Mouse (Mus musculus): ENCODE measurements around the gene Olfr1371. TPM values are rescaled to one million over a fixed set of nuclear protein-coding genes. Genes with fewer than 3 reads are reported as not detected.
A peak's percentile ranks its signal among the peaks of the same experiment; 100 is the strongest.

Gene Olfr1371
- total RNA-seq (2021): not detected

DNA sequence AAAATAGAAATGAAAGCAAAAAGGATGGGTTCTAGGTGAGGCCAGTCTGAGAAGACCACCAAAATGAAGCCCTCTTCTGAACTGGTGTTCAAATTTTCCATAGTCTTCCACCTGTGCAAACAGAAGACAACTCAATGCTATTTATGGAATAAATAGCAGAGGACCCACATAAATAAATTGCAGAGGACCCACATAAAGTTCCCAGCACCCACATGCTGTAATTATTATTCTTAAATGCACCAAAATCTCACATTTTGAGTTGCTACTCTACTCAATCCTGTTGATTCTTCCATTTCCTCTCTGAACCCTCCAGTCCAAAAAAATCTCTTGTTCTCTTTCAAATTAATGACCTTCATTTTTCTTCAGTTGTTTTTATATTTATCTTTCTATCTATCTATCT lies at the start of gene Olfr1371:
Gene Olfr1371 (minus strand): TSS at position 101 of the 400 bp plus-strand sequence.
- no peak for DNase-seq (ENCODE audit: extremely low spot score in 1 of 2, low spot score in 2 of 2)
- intact Hi-C loops (cut with DNase I): no loop called here

DNA sequence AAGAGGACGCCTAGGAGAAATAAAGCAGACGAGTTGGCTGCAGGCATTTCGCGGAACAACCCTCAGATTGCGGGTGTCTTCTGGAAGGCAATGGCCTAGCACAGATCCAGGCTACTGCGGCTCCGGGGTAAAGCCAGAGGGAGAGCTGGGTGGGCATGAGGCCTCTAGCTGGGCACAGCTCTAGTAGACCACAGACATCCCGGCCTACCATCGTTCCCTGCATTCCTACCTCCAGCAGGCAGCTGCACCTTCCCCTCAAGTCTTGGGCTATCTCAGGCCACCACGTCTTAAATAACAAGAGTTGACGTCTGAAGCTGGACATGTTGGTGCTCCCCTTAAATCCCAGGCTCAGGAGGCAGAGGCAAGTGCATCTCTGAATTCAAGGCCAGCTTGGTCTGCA lies 48.6 kb upstream of the Olfr1371 start:
- intact Hi-C loops (cut with DNase I): no loop called here
- no peak for DNase-seq (ENCODE audit: extremely low spot score in 1 of 2, low spot score in 2 of 2)

DNA sequence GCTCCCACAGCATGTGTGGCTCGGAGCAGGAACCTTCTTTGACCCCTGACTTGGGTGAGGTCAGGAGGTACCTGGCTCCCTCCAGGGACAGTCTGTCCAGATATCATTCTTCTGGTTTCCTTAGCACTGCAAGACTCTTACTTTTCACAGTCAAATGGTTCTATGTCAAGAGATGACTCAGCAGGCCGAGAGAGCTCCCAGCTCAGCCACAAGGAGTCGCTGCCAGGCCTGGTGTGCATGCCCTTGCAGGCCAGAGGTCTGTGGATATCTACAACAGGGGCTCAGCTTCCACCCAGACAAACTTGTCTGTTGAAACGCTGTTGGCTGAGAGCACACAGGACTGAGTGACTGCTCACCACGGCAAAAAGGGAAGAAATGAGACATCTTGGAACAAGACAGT lies 48.1 kb upstream of the Olfr1371 start:
- intact Hi-C loops (cut with DNase I): no loop called here
- peak in 1 of 2 experiments; percentile 74 for DNase-seq (ENCODE audit: extremely low spot score in 1 of 2, low spot score in 2 of 2)

DNA sequence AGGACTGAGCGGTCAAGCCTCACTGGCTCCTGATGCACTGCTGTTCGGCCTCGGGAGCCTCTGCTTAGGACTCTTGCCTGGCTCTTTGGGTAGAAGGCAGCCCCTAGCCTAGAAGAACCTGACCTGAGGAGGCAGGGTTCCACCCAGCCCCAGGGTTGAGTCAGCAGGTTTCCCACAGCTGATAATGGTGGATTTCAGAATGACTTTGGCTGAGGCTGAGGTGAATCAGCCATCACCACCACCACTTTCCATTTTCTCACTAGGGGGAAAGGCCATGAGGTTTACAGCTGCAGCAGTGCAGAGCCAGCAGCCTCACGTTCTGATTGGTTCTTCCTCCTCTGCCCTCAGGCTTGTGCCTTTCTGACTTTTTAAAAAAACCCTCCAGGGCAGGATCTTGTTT lies 47.1 kb upstream of the Olfr1371 start:
- intact Hi-C loops (cut with DNase I): no loop called here
- no peak for DNase-seq (ENCODE audit: extremely low spot score in 1 of 2, low spot score in 2 of 2)

DNA sequence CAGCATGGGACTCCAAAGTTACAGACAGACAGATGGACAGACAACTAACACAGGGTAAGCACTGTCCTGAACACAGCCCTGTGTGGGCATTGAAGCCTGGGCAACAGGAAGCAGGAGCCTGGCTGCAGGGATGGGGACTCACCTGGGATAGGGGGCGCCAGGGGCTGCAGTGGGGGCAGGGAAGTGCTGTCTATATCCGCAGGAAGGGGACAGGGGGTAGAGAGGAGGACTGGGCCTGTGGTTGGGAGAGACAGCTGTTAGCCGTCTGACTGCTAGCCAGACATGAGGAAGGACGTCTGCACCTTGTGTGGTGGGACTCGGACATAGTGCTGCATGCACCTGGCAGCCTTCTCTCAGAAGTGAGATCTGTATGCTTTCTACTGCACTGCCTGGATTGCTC lies 44.9 kb upstream of the Olfr1371 start:
- DNase-seq (ENCODE audit: extremely low spot score in 1 of 2, low spot score in 2 of 2): no peak
- intact Hi-C loops (cut with DNase I): no loop called here

DNA sequence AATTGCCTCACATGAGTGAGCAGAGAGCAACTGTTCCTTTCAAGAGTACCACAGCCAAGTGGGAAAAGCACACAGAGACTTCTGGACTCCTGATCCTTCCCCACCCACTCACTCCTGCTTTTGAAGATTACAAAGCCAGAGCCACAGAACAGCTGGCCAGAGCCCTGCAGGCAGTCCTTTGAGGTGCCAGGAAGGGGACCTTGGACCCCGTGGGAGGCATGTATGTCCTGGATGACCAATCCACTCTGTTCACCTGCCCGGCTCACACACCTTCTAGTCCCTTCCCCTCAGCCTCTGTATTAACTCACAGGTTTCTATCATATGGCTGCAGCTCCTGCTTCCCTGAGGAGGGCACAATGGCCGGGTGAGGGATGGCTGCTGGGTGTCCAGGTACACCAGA lies 43.6 kb upstream of the Olfr1371 start:
- no peak for DNase-seq (ENCODE audit: extremely low spot score in 1 of 2, low spot score in 2 of 2)

DNA sequence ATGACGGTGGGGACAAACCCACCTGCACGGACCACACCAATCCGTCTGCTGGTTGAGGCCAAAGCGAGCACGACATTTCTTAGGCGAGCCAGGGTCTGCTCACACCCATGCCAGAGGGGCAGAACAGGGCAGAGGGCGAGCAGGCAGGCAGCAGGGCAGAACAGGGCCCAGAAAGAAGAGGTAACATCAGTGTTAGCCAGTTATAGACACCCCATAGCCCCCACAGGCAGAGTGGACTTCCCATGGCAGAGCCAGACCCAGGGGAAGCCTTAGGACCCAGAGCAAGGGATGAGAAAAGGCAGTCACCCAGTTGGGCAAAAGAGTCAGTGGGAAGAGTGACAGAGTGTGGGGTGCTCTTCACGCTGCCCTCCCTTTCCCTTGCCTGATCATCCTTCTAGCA lies 41.3 kb upstream of the Olfr1371 start:
- DNase-seq (ENCODE audit: extremely low spot score in 1 of 2, low spot score in 2 of 2): no peak
- intact Hi-C loops (cut with DNase I): loop anchor here (2.0 kb wide), 1 partner anchor 42 kb away; no protein-coding TSS in a partner anchor

More for the DNA sequence above, 43.6 kb upstream of the Olfr1371 start:
- intact Hi-C loops (cut with DNase I): no loop called here

DNA sequence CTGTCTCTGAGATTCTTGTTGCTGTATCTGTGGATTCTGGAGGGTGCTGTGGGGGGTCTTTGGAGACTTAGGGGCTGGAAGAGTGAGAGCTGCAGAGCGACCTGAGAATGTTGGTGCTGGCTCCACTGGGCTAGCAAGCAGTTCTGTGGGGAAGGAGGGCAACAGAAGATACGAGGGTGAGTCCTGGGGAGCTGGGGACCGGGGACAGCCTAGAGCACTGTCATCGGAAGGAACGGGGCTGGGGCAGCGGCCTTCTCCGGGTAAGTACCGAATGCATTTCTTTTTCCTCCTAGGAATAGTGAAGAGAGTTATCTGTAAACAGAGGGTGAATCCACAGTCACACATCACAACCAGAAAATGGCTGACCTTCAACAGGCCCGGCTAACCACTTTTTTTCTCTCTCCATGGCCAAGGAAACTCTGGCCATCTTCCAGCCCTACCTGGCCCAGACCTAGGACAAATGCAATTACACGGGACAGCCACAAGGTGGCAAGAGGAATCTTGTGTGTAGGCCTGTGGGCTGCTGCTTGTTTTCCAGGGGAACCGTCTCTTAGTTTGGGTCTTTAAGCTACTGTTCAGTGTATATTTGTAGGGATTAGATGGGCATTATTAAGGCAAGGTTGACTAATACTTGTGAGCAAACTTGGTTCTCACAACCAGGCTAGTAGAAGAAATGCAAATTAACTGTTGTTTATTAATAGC lies 40.0 kb upstream of the Olfr1371 start:
- DNase-seq (ENCODE audit: extremely low spot score in 1 of 2, low spot score in 2 of 2): peak; percentile 36 to 67
- intact Hi-C loops (cut with DNase I): loop anchor here (2.0 kb wide), 2 partner anchors 43 to 91 kb away; no protein-coding TSS in a partner anchor

DNA sequence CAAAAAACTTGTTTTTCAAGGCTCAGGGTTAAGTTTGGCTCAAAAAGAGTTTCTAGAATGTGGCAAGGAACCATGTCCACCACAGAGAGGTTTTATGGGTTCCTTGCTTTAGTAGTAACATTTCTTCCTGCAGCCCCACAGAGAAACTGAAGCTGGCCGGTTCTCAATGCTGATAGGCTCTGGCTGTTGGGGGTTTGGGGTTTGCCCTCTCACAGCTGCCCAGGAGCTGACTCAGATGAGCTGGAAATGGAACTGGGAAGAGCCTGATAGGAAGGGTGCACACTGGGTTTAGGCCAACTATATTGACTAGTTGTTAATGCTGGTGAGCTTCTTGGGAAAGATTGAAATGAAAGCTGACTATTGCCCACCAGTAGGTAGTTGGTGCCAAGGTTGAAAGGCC lies 38.9 kb upstream of the Olfr1371 start:
- intact Hi-C loops (cut with DNase I): loop anchor here (2.0 kb wide), 1 partner anchor 92 kb away; no protein-coding TSS in a partner anchor
- no peak for DNase-seq (ENCODE audit: extremely low spot score in 1 of 2, low spot score in 2 of 2)

DNA sequence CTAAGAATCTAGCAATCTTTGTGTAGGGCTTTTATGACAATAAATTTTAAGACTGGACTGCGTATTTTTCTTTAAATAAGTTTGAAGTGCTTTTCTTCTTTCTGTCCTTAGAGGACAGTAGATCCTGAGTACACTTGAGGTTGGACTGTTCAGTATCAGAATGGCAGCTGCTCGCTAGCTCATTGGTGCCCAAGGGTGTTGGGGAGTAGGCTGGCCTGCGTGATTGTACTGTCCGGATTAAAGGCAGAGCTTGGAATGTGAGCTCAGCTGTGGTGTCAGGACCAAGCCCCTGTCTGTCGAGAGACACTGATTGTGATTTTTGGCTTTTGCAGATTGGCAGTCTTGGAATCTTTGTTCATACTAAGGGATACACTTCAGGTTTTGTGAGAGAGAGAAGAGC lies 38.0 kb upstream of the Olfr1371 start:
- DNase-seq (ENCODE audit: extremely low spot score in 1 of 2, low spot score in 2 of 2): no peak
- intact Hi-C loops (cut with DNase I): loop anchor here (2.0 kb wide), 1 partner anchor 93 kb away; no protein-coding TSS in a partner anchor

DNA sequence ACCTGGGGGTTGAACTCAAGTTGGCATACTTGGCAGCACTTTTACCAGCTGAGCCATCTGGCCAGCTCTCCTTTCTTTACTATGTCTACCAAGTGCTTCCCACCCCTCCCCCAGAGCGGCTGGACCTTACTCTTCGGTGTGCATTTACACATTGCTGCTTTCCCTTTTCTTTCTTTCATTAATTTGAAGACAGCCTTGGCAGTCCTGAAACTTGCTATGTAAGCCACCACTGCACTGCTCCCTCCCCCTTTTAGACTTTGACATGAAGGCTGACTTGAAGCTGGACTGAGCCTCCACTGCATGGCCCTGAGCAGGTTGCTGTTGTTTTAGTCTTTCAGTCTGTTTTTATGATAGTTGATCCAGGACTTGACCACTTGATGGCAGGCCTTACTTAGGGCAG lies 35.7 kb upstream of the Olfr1371 start:
- no peak for DNase-seq (ENCODE audit: extremely low spot score in 1 of 2, low spot score in 2 of 2)

DNA sequence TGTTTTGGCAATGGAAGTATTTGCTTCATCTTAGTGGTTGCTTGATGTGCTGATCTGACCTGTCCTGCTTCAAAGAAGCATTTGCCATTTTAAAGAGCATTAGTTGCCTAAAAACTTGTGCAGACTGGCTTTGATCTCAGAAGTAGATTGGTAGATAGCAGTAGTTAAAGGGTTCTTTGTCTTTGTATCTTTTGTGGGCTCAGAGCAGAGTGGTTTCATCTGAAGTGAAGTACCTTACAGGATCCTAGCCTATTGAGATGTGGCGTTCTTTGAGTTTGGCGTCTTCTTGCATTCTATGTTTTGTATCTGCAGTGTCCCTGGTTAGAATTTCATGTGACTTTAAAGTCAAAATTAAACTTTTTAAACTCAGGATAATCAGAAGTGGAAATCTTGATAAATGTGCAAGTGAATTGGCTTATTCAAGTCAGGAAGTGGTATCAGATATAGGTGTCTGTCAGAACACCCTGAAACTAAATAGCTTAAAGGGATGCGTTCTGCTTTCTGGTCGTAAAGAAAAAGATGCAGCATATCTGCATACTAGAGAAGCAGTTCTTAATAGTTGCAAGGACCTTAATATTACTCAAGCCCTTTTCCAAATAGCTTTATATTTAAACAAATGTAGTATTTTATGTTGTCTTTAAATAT lies 27.2 kb upstream of the Olfr1371 start:
- DNase-seq (ENCODE audit: extremely low spot score in 1 of 2, low spot score in 2 of 2): no peak
- intact Hi-C loops (cut with DNase I): no loop called here

More for the DNA sequence above, 35.7 kb upstream of the Olfr1371 start:
- intact Hi-C loops (cut with DNase I): no loop called here

DNA sequence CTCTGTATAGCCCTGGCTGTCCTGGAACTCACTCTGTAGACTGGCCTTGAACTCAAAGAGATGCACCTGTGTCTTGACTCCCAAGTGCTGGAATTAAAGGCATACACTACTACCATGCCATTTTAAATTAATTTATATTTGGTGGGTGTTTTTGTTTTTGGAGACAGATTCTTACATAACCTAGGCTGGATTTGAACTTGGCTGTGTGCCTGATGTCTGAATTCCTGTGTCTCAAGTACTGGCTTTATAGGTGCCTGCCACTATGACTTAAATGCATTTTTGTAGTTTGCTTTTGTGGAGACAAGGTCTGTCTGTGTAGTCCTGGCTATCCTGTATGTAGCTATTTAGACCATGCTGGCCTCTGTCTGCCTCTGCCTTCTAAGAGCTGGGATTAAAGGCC lies 20.7 kb upstream of the Olfr1371 start:
- intact Hi-C loops (cut with DNase I): no loop called here

DNA sequence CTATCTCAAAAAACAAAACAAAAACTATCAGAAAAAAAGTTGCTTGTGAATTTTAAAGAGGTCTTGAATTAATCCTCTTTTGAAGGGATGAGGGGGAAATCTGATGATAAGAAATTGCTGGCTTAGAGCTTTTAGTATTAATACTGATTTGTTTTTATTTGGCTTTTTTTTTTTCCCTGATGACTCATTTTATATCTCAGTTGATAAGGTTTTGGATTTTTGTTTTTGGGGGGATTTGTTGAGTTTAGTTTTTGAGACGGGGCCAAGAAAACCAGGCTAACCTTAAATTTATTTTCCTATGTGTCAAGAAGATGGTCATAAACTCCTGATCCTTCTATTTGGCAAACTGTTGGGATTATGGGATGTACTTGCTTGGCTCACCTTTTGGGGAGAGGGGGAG lies 20.1 kb upstream of the Olfr1371 start:
- no peak for DNase-seq (ENCODE audit: extremely low spot score in 1 of 2, low spot score in 2 of 2)
- intact Hi-C loops (cut with DNase I): no loop called here

More for the DNA sequence above, 20.7 kb upstream of the Olfr1371 start:
- no peak for DNase-seq (ENCODE audit: extremely low spot score in 1 of 2, low spot score in 2 of 2)

DNA sequence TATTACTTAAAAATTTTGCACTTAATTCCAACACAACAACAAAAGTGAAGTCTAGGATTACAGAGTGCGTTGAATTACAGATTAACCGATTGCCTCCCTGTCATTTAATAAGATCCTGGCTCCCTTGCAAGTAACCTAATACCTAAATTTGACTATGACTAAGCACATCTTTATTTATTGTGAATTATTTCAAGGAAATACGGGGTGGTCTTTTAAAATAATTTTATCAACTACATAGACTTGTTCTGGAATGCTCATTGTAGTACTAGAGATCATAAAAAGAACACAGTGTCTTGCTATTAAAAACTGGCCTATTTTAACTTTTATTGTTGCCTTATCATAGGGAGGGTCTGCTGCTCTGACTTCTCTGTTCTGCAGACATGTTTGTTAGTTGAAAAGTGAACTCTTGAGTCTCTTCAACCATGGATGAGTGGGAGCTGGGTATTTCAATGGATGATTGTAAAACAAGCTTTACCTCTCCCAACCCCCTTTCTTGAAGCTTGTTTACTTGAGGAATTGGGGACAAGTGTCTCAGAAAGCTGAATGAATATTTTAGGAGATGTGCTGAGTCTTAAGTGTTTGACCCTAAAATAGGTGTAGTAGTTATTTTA lies 19.4 kb upstream of the Olfr1371 start:
- DNase-seq (ENCODE audit: extremely low spot score in 1 of 2, low spot score in 2 of 2): no peak
- intact Hi-C loops (cut with DNase I): no loop called here

DNA sequence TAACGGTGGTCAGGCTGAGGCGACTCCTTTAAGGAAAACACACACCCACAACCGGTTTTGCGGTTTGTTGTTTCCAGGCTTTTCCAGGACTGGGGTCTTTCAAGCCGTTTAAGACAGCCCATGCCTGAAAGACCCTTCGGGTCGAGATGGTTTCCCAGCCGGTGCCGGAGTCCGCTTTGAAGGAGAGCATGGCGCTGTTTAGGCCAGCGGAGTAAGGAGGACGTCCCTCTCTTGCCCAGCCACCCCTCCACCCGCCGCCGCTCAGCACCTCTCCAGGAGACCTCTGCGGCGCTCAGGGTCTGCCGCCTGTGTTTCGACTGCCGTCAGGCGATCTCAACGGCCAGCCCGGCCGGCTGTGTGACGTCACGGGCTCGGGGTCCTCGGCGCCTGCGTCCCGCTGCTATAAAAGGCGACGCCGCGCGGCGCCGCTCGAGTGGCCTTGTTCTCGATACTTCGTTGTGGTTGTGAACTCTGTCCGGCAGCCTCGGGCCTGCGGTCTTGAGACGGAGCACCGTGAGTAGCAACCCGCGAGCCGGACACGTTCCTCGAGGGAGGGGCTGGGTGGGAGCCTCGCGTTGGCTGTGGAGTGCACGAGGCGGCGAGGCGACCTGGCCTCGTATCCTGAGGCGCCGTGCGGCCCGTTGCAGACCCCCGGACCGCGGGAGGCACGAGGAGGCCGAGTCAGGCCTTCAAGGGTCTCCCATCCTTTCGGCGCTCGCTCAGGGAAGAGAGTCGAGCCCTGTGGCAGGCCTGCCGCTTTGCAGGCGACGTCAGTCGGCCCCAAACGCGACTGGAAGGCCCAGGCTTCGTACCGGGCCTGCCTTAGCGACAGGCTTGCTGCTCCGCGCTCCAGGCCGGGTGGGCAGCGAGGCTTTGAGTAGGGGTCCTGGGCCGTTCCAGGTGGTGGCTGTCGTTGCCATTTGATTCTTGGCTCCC lies 18.1 kb upstream of the Olfr1371 start, which contains the start of gene Skp1a:
Gene Skp1a (plus strand): TSS at position 390 of the 936 bp plus-strand sequence.
- peak; percentile 88 to 96 for DNase-seq (ENCODE audit: extremely low spot score in 1 of 2, low spot score in 2 of 2)
- intact Hi-C loops (cut with DNase I): no loop called here

DNA sequence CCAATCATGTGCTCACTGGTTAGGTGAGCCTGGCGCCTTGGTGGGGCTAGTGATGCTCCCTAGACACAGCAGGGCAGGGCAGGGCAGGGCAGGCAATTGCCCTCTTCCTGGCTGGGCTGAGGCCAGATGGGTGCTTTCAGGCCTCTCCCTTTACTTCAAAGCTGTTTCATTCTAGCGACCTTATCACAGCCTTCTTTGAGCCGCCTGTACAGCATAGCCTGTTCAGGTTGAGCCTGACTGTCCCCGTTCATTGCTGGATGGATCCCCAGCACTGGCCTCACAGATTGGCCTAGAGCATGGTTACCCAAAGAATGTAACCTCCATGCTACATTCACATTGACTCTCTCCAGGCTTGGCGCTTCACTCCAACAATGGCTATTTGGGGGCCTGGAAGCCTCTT lies 16.9 kb upstream of the Olfr1371 start:
- no peak for DNase-seq (ENCODE audit: extremely low spot score in 1 of 2, low spot score in 2 of 2)
- intact Hi-C loops (cut with DNase I): no loop called here

DNA sequence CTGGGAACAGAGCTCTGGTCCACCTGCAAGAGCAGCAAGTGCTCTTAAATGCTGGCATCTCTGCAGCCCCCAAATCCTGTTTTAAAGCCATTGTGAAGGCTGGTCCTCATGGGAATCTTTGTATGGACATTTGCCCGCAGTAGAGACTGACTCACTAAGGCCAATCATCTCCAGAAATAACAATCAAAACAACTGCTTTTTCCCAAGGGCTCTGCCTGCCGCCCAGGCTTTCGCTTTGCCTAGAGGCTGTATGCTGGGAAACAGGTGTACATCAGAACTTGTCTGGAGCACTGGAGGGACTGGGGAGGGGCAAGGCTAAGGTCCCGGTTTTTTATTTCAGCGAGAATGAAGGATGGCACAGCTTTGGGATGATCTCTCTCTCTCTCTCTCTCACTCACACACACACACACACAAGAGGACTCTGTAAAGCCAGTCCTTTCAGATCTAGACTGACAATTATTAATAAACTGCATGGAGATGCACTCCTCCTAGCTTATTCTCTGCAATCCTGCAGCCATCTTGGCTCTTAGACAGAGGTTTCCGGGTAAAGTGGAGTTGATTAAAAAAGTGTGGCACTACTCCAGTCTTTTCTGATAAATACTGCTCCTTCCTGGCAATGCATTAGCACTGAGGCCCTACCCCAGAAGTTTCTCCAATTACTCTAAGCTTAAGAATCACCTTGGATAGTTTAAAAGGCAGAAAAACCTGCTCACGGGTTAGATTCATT lies 15.1 kb upstream of the Olfr1371 start:
- DNase-seq (ENCODE audit: extremely low spot score in 1 of 2, low spot score in 2 of 2): no peak
- intact Hi-C loops (cut with DNase I): loop anchor here (10.0 kb wide), 3 partner anchors 116 to 414 kb away; no protein-coding TSS in a partner anchor
